Mouse (Mus musculus) MEL (cell line): ENCODE measurements around the gene Crip2.

Source experiments
- BHLHE40 ChIP-seq: IDR thresholded peaks from 2 replicates; pipeline ENCODE4 v1.6.1; 2012; ENCODE audit warnings: low read depth, mild to moderate bottlenecking, inconsistent platforms, low read length, improper control_type of control experiment, borderline replicate concordance
- CTCF ChIP-seq, 3 experiments: IDR thresholded peaks in 2 of 3; conservative IDR thresholded peaks in 1 of 3; 2 replicates each; pipeline ENCODE4 v1.5.1; 2011 to 2012; ENCODE audit warnings: low read length in 3 of 3, low read depth in 2 of 3, mild to moderate bottlenecking in 2 of 3, improper control_type of control experiment in 1 of 3, inconsistent platforms in 1 of 3, mixed read lengths in 1 of 3, moderate library complexity in 1 of 3; ENCODE audit not compliant: control insufficient read depth in 1 of 3, insufficient read depth in 1 of 3, poor library complexity in 1 of 3, severe bottlenecking in 1 of 3
- EP300 ChIP-seq, 2 experiments: IDR thresholded peaks; 2 replicates each; pipeline ENCODE4 v1.6.1; 2011; ENCODE audit warnings: improper control_type of control experiment in 2 of 2, low read length in 2 of 2, low read depth in 1 of 2, mild to moderate bottlenecking in 1 of 2
- MAX ChIP-seq: IDR thresholded peaks from 2 replicates; pipeline ENCODE4 v1.6.1; 2011; ENCODE audit warnings: low read length, improper control_type of control experiment
- TAL1 ChIP-seq: IDR thresholded peaks from 2 replicates; pipeline ENCODE4 v1.6.1; 2012; ENCODE audit warnings: mild to moderate bottlenecking, inconsistent platforms, low read length, moderate library complexity, mixed read lengths
- USF1 ChIP-seq: IDR thresholded peaks from 2 replicates; pipeline ENCODE4 v1.6.1; 2014; ENCODE audit warnings: low read depth, mild to moderate bottlenecking, inconsistent platforms, low read length, improper control_type of control experiment, moderate library complexity

GRCm38 (mm10) chr12:113193423-113193822, 53.4 kb downstream of the Crip2 start:
- no peak for TF ChIP-seq CTCF (IDR thresholded peaks at IDR 0.05 in 2 of 3, conservative IDR thresholded peaks at IDR 0.05 in 1 of 3; ENCODE audit: control insufficient read depth in 1 of 3, insufficient read depth in 1 of 3, low read depth in 2 of 3, low read length in 3 of 3, poor library complexity in 1 of 3, severe bottlenecking in 1 of 3)
- no peak for TF ChIP-seq MAX
- no peak for TF ChIP-seq BHLHE40
- TF ChIP-seq USF1, result no peak
- no peak for TF ChIP-seq EP300 (IDR thresholded peaks at IDR 0.05; ENCODE audit: low read depth in 1 of 2, low read length in 2 of 2)
- TF ChIP-seq TAL1, result no peak
